Mouse (Mus musculus): ENCODE measurements around the gene Ms4a10.

GRCm38 (mm10) chr19:10991911-10992310 is 17.4 kb upstream of the Ms4a10 start:
- no peak for TF ChIP-seq CEBPB (IDR thresholded peaks at IDR 0.05; ENCODE audit: low read depth)
- no peak for TF ChIP-seq MYOG (IDR thresholded peaks at IDR 0.05; ENCODE audit: control insufficient read depth, extremely low read depth, insufficient read length)

Data from C2C12 (cell line).